Mouse (Mus musculus): ENCODE data around the gene Purb. TPM values are rescaled to one million over a fixed set of nuclear protein-coding genes. Genes with fewer than 3 reads are reported as not detected.

The Purb gene
- polyA plus RNA-seq, 1 experiment, result 6.3 TPM

DNA sequence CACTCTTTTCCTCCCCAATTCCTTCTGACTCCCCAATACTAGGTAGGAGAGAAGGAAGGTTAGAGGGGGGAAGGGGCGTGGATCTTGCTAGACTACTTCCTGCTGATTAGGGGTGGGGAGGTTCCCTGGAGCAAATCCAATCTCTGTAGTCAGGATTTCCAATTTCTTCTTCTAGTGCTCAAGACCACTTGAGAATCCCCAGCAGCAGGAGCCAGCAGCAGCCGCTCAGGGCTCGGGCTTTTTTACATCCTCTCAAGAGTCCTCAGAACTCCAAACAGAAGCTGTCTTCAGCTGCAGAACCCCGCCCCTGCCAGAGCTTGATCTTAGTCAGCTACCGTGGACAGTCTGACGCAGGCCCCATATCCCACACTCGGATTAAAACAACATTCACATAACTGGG is 11.8 kb upstream of the Purb start:
- WGBS, result 79% methylated on average over 7 of the region's 7 CpGs
- Histone ChIP-seq H3K27ac (ENCODE audit: insufficient read depth, low read length) (no peak overlapping the region), H3K4me1 (ENCODE audit: control insufficient read depth, insufficient read depth, insufficient read length) (peaks cover 5% of the 10 kb centered on the region; the same call in 1 of the 2 replicates), H3K4me3 (ENCODE audit: extremely low read depth, insufficient read depth, insufficient read length) (no peak overlapping the region), H3K36me3 (ENCODE audit: control insufficient read depth, insufficient read depth, low read length) (no peaks in the 10 kb centered on the region), H3K27me3 (ENCODE audit: control insufficient read depth, insufficient read depth, low read length) (no peaks in the 10 kb centered on the region)
- TF ChIP-seq POLR2A (IDR thresholded peaks at IDR 0.05; ENCODE audit: low read depth, low read length), result no peak
- no peak for TF ChIP-seq CTCF (IDR thresholded peaks at IDR 0.05; ENCODE audit: extremely low read depth, insufficient read depth, insufficient read length, insufficient replicate concordance)
- DNase-seq (ENCODE audit: low read depth in 1 of 2, low spot score in 2 of 2), result no peak

DNA sequence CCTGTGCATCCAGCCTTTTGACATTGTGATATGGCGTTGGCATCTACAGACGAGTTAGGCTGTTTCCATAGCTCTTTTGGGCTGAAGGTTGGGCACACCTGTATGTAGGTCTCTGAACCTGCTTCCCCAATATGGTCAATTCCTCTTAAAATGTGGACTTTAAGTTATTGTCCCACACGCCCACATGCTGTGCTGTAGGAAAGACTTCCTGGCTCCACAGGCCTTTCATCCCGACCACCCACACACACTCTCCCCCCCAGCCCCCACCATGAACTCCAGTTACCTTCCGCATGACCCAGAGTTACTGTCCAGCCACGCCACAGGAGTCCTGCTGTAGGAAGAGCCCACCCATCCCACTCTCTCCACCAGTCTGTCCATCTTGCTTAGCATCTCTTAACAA is 11.2 kb upstream of the Purb start:
- 85% methylated on average over 6 of the region's 6 CpGs for WGBS

DNA sequence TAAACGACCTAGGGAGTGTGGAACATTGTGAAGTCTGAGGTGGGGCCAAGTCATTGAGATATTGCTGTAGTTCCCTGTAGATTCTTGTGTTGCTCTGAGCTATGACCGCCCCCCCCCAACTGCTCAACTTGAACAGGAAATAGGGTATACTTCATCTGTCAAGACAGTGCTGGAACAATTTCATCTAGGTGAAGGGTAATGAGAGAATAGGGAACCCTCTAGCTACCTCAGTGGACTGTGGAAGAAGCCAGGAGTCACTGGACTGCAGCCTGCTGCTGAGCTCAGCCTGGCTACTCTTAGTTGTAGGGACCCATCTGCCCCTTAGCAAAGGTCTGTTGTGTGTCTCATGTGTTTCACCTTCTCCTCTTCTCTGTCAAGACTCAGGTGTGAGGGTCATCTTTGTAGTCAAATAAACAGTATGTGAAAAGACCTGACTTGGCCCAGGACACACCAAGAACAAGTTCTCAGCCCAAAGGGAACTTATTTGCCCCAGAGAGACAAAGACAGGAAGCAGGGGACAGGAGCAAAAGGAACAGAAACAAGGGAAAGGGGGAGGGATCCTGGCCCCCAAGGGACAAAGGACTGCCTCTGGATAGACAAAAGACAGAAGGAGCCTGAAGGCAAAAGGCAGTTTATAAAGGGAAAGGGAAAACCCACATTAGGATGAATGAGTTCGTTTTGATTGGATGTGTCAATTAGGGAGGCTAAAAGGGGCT is 8.7 kb upstream of the Purb start:
- no peak for DNase-seq (ENCODE audit: low read depth in 1 of 2, low spot score in 2 of 2)
- Histone ChIP-seq H3K4me3 (ENCODE audit: extremely low read depth, insufficient read depth, insufficient read length) (no peak overlapping the region), H3K36me3 (ENCODE audit: control insufficient read depth, insufficient read depth, low read length) (no peaks in the 10 kb centered on the region), H3K27me3 (ENCODE audit: control insufficient read depth, insufficient read depth, low read length) (no peaks in the 10 kb centered on the region), H3K27ac (ENCODE audit: insufficient read depth, low read length) (no peak overlapping the region), H3K4me1 (ENCODE audit: control insufficient read depth, insufficient read depth, insufficient read length) (peaks cover 5% of the 10 kb centered on the region; the same call in 1 of the 2 replicates)
- WGBS, result 37% methylated on average over 3 of the region's 3 CpGs
- TF ChIP-seq CTCF (IDR thresholded peaks at IDR 0.05; ENCODE audit: extremely low read depth, insufficient read depth, insufficient read length, insufficient replicate concordance), result no peak
- TF ChIP-seq POLR2A (IDR thresholded peaks at IDR 0.05; ENCODE audit: low read depth, low read length), result no peak

More for the DNA sequence above, 11.2 kb upstream of the Purb start:
- Histone ChIP-seq H3K27ac (ENCODE audit: insufficient read depth, low read length) (no peak overlapping the region), H3K27me3 (ENCODE audit: control insufficient read depth, insufficient read depth, low read length) (no peaks in the 10 kb centered on the region), H3K36me3 (ENCODE audit: control insufficient read depth, insufficient read depth, low read length) (no peaks in the 10 kb centered on the region), H3K4me1 (ENCODE audit: control insufficient read depth, insufficient read depth, insufficient read length) (peaks cover 5% of the 10 kb centered on the region; the same call in 1 of the 2 replicates), H3K4me3 (ENCODE audit: extremely low read depth, insufficient read depth, insufficient read length) (no peak overlapping the region)
- DNase-seq (ENCODE audit: low read depth in 1 of 2, low spot score in 2 of 2), result no peak
- TF ChIP-seq POLR2A (IDR thresholded peaks at IDR 0.05; ENCODE audit: low read depth, low read length) (no peak), CTCF (IDR thresholded peaks at IDR 0.05; ENCODE audit: extremely low read depth, insufficient read depth, insufficient read length, insufficient replicate concordance) (no peak)

DNA sequence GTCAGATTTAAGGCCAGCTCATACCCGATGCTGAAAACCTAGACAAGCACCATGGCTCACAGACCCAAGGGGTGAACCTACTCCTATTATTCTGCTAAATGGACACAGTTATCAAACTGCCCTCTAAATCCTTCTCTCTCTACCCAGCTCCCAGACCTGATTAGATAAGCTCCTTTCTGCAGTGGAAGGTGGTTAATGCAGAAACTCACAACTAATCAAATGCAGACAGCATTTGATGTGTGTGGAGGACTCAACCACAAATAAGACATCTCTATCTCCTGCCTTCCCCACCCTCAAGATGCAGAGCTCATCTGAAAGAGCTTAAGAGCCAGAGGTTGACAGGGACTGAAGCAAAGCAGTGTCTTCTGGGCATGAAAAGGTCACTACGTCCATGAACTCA is 7.4 kb upstream of the Purb start:
- WGBS, result 87% methylated on average over 2 of the region's 2 CpGs

DNA sequence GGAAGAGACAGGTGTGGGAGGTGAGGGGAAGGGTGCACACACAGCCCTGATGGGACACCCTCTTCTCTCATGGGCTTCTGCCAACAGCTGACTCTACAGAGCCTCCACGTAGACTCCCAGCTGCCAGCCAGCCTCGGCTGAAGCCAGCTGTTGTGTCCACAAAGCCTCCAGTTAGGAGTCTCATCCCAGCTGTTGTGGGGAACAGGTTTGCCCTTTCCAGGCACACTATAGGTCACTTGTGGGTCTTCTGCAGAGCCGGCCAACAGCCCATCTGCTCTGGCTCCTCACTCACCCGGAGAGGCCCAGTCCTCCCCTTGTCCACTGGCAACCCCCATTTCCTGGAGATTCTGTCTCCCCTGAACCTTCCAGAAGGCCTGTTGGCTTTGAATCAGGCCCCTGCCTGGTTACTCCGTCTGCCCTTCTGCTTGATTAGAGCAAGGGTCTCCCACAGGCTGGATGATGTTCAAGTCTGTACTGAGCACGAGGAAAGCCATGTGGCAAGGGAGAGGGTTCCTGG is 6.0 kb upstream of the Purb start:
- Histone ChIP-seq H3K27ac (ENCODE audit: insufficient read depth, low read length) (no peak overlapping the region), H3K4me3 (ENCODE audit: extremely low read depth, insufficient read depth, insufficient read length) (no peak overlapping the region), H3K27me3 (ENCODE audit: control insufficient read depth, insufficient read depth, low read length) (no peaks in the 10 kb centered on the region; the same call in 1 of the 2 replicates), H3K4me1 (ENCODE audit: control insufficient read depth, insufficient read depth, insufficient read length) (peaks cover 5% of the 10 kb centered on the region; the same call in 1 of the 2 replicates), H3K36me3 (ENCODE audit: control insufficient read depth, insufficient read depth, low read length) (no peaks in the 10 kb centered on the region)
- no peak for TF ChIP-seq CTCF (IDR thresholded peaks at IDR 0.05; ENCODE audit: extremely low read depth, insufficient read depth, insufficient read length, insufficient replicate concordance)
- TF ChIP-seq POLR2A (IDR thresholded peaks at IDR 0.05; ENCODE audit: low read depth, low read length), result no peak
- 81% methylated on average over 6 of the region's 6 CpGs for WGBS
- no peak for DNase-seq (ENCODE audit: low read depth in 1 of 2, low spot score in 2 of 2)

More for the DNA sequence above, 7.4 kb upstream of the Purb start:
- Histone ChIP-seq H3K27ac (ENCODE audit: insufficient read depth, low read length) (no peak overlapping the region), H3K4me1 (ENCODE audit: control insufficient read depth, insufficient read depth, insufficient read length) (peaks cover 5% of the 10 kb centered on the region; the same call in 1 of the 2 replicates), H3K4me3 (ENCODE audit: extremely low read depth, insufficient read depth, insufficient read length) (no peak overlapping the region), H3K27me3 (ENCODE audit: control insufficient read depth, insufficient read depth, low read length) (no peaks in the 10 kb centered on the region), H3K36me3 (ENCODE audit: control insufficient read depth, insufficient read depth, low read length) (no peaks in the 10 kb centered on the region)
- TF ChIP-seq POLR2A (IDR thresholded peaks at IDR 0.05; ENCODE audit: low read depth, low read length) (no peak), CTCF (IDR thresholded peaks at IDR 0.05; ENCODE audit: extremely low read depth, insufficient read depth, insufficient read length, insufficient replicate concordance) (no peak)
- no peak for DNase-seq (ENCODE audit: low read depth in 1 of 2, low spot score in 2 of 2)

DNA sequence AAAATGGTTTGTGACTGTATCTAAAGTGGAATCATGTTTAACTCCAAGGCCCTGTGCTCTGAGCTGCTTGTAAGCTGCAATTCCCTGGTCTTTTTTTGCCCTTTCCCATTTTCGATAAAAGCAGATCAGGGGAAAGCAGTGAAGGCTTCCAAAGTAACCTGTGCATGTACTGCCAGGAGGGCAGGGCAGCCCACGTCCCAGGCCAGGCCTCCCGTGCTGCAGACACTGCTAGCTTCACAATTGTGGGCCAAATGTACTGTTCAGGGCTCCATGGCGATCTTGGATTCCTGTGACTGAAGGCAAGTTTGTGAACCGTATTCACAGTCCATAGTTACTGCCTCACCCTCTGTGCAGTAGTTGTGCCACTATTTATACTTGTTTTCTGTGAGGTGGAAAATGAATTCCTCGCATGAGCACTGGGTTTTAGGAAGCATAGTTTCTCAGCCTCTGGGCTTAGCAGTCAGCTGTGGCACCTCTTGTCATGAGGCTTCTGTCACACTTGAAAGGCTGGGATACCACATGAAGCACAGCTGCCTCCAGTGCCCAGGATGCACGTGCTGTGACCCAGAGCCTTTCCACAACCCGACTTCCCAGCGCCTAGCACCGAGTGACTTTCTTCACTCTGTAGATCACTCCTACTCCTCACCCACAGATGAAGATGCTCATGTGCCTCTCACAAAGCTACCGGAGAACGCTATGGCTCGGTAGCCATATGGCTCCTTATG is 5.1 kb upstream of the Purb start:
- 67% methylated on average over 13 of the region's 13 CpGs for WGBS
- Histone ChIP-seq H3K36me3 (ENCODE audit: control insufficient read depth, insufficient read depth, low read length) (no peaks in the 10 kb centered on the region), H3K27ac (ENCODE audit: insufficient read depth, low read length) (no peak overlapping the region)

More for the DNA sequence above, 5.1 kb upstream of the Purb start:
- no peak overlapping the region for H3K4me3 ChIP-seq (ENCODE audit: extremely low read depth, insufficient read depth, insufficient read length)
- no peak for TF ChIP-seq POLR2A (IDR thresholded peaks at IDR 0.05; ENCODE audit: low read depth, low read length)
- TF ChIP-seq CTCF (IDR thresholded peaks at IDR 0.05; ENCODE audit: extremely low read depth, insufficient read depth, insufficient read length, insufficient replicate concordance), result no peak
- H3K4me1 ChIP-seq (ENCODE audit: control insufficient read depth, insufficient read depth, insufficient read length), result peaks cover 5% of the 10 kb centered on the region; the same call in 1 of the 2 replicates
- H3K27me3 ChIP-seq (ENCODE audit: control insufficient read depth, insufficient read depth, low read length), result no peaks in the 10 kb centered on the region; the same call in 1 of the 2 replicates
- no peak for DNase-seq (ENCODE audit: low read depth in 1 of 2, low spot score in 2 of 2)
